Mouse (Mus musculus) stomach, embryonic 15.5 days (tissue): ENCODE data around the gene Fam107b. TPM values are rescaled to one million over a fixed set of nuclear protein-coding genes. Genes with fewer than 3 reads are reported as not detected.

Experiments used
- ATAC-seq: fragments of 200-750 bp; cut with Nextera tagmentation; 2 replicates; pipeline ENCODE4 v1.8.0; 2017; ENCODE audit warnings: low read depth, moderate number of reproducible peaks, moderate TSS enrichment; ENCODE audit not compliant: insufficient read depth, low FRiP score
- H3K27ac ChIP-seq: fragments of 300-500 bp; sonication (generic); 2 replicates; pipeline ENCODE4 v1.5.1; 2015; ENCODE audit warnings: mild to moderate bottlenecking, inconsistent platforms
- H3K27me3 ChIP-seq: fragments of 300-500 bp; sonication (generic); replicated peaks from 2 replicates; pipeline ENCODE4 v1.6.1; 2015; ENCODE audit warnings: inconsistent platforms
- H3K36me3 ChIP-seq: fragments of 300-500 bp; sonication (generic); 2 replicates; pipeline ENCODE4 v1.6.1; 2015; ENCODE audit warnings: inconsistent platforms
- H3K4me1 ChIP-seq: fragments of 300-500 bp; sonication (generic); 2 replicates; pipeline ENCODE4 v1.6.1; 2015; ENCODE audit warnings: inconsistent platforms
- H3K4me2 ChIP-seq: fragments of 300-500 bp; sonication (generic); 2 replicates; pipeline ENCODE4 v1.6.1; 2015; ENCODE audit warnings: mild to moderate bottlenecking, inconsistent platforms
- H3K4me3 ChIP-seq: fragments of 300-500 bp; sonication (generic); replicated peaks from 2 replicates; pipeline ENCODE4 v1.5.1; 2015; ENCODE audit warnings: inconsistent platforms
- H3K9ac ChIP-seq: fragments of 300-500 bp; sonication (generic); 2 replicates; pipeline ENCODE4 v1.6.1; 2015; ENCODE audit warnings: inconsistent platforms
- H3K9me3 ChIP-seq: fragments of 300-500 bp; sonication (generic); 2 replicates; pipeline ENCODE4 v1.6.1; 2016; ENCODE audit warnings: inconsistent platforms
- WGBS: fragments of 180-500 bp; shearing (Covaris S2); methylation state at CpG from one replicate; pipeline ENCODE4 v1.1.7; 2015; 5-methylcytosine and 5-hydroxymethylcytosine counted together
- polyA plus RNA-seq: library from polyadenylated mRNA; unstranded; fragments of >200 nt; fragmentation: Nextera tagmentation; extraction: Ambion mirVana; gene quantifications from 2 replicates; pipeline ENCODE4 v1.2.1, GENCODE M21; 2015

The Fam107b gene
- polyA plus RNA-seq, 1 experiment from 2014 or later: 36.4 TPM

GRCm38 (mm10) chr2:3738734-3739133 lies 168.4 kb downstream of the Fam107b start:
- ATAC-seq: no peak
- no peaks in the 10 kb centered on the region for H3K36me3 ChIP-seq
- 75% methylated on average over 12 of the region's 12 CpGs for WGBS
- no peaks in the 10 kb centered on the region for H3K27me3 ChIP-seq
- no peaks in the 10 kb centered on the region for H3K9me3 ChIP-seq
- H3K4me2 ChIP-seq: no peak overlapping the region
- H3K4me3 ChIP-seq: no peak overlapping the region
- no peak overlapping the region for H3K27ac ChIP-seq
- H3K4me1 ChIP-seq: peaks cover 17% of the 10 kb centered on the region
- no peak overlapping the region for H3K9ac ChIP-seq

- Histone ChIP-seq H3K4me3 (no peak overlapping the region), H3K27ac (no peak overlapping the region), H3K4me1 (peaks cover 17% of the 10 kb centered on the region), H3K9me3 (no peaks in the 10 kb centered on the region), H3K9ac (no peak overlapping the region), H3K4me2 (no peak overlapping the region), H3K27me3 (no peaks in the 10 kb centered on the region), H3K36me3 (no peaks in the 10 kb centered on the region)
- no peak for ATAC-seq
- 79% methylated on average over 7 of the region's 7 CpGs for WGBS
Measured at GRCm38 (mm10) chr2:3739351-3739961, 169.2 kb downstream of the Fam107b start.

GRCm38 (mm10) chr2:3740256-3740655 lies 170.0 kb downstream of the Fam107b start:
- no peak overlapping the region for H3K9ac ChIP-seq
- no peaks in the 10 kb centered on the region for H3K27me3 ChIP-seq
- no peak for ATAC-seq
- H3K4me1 ChIP-seq: peaks cover 21% of the 10 kb centered on the region
- no peak overlapping the region for H3K4me3 ChIP-seq
- H3K36me3 ChIP-seq: no peaks in the 10 kb centered on the region
- 78% methylated on average over 3 of the region's 3 CpGs for WGBS
- no peaks in the 10 kb centered on the region for H3K9me3 ChIP-seq
- H3K4me2 ChIP-seq: no peak overlapping the region
- no peak overlapping the region for H3K27ac ChIP-seq

- no peak overlapping the region for H3K4me3 ChIP-seq
- no peak overlapping the region for H3K9ac ChIP-seq
- H3K9me3 ChIP-seq: no peaks in the 10 kb centered on the region
- H3K27me3 ChIP-seq: no peaks in the 10 kb centered on the region
- no peak overlapping the region for H3K4me2 ChIP-seq
- H3K36me3 ChIP-seq: no peaks in the 10 kb centered on the region
- no peak for ATAC-seq
- 86% methylated on average over 4 of the region's 4 CpGs for WGBS
- H3K27ac ChIP-seq: no peak overlapping the region
- H3K4me1 ChIP-seq: peaks cover 21% of the 10 kb centered on the region
Measured at GRCm38 (mm10) chr2:3740670-3741069, 170.4 kb downstream of the Fam107b start.

- Histone ChIP-seq H3K36me3 (no peaks in the 10 kb centered on the region), H3K4me2 (no peak overlapping the region), H3K4me1 (peaks cover 15% of the 10 kb centered on the region), H3K27me3 (no peaks in the 10 kb centered on the region), H3K4me3 (no peak overlapping the region), H3K9me3 (no peaks in the 10 kb centered on the region), H3K27ac (no peak overlapping the region), H3K9ac (no peak overlapping the region)
- ATAC-seq: no peak
- 85% methylated on average over 6 of the region's 6 CpGs for WGBS
Measured at GRCm38 (mm10) chr2:3742519-3742918, 172.2 kb downstream of the Fam107b start.

GRCm38 (mm10) chr2:3745041-3745440 lies 174.8 kb downstream of the Fam107b start:
- H3K4me1 ChIP-seq: peaks cover 25% of the 10 kb centered on the region
- H3K27me3 ChIP-seq: no peaks in the 10 kb centered on the region
- no peaks in the 10 kb centered on the region for H3K36me3 ChIP-seq
- no peak overlapping the region for H3K27ac ChIP-seq
- no peak overlapping the region for H3K4me2 ChIP-seq
- ATAC-seq: no peak
- no peak overlapping the region for H3K9ac ChIP-seq
- 73% methylated on average over 3 of the region's 3 CpGs for WGBS
- no peaks in the 10 kb centered on the region for H3K9me3 ChIP-seq
- H3K4me3 ChIP-seq: no peak overlapping the region

GRCm38 (mm10) chr2:3745910-3746606 lies 175.8 kb downstream of the Fam107b start:
- Histone ChIP-seq H3K4me2 (no peak overlapping the region), H3K27ac (peak overlapping the region; percentile 26; the same call in 1 of the 2 replicates), H3K9me3 (no peaks in the 10 kb centered on the region), H3K4me1 (peaks cover 24% of the 10 kb centered on the region), H3K4me3 (no peak overlapping the region), H3K27me3 (no peaks in the 10 kb centered on the region), H3K9ac (no peak overlapping the region; the same call in 1 of the 2 replicates), H3K36me3 (no peaks in the 10 kb centered on the region)
- WGBS: 72% methylated on average over 13 of the region's 13 CpGs
- no peak; the same call in 1 of the 2 replicates for ATAC-seq

GRCm38 (mm10) chr2:3748714-3749503 lies 178.6 kb downstream of the Fam107b start:
- H3K36me3 ChIP-seq: no peaks in the 10 kb centered on the region
- no peaks in the 10 kb centered on the region for H3K27me3 ChIP-seq
- H3K4me1 ChIP-seq: peaks cover 34% of the 10 kb centered on the region
- WGBS: 60% methylated on average over 12 of the region's 12 CpGs
- H3K27ac ChIP-seq: peak overlapping the region; percentile 75
- H3K9me3 ChIP-seq: no peaks in the 10 kb centered on the region
- H3K9ac ChIP-seq: no peak overlapping the region
- H3K4me3 ChIP-seq: peak overlapping the region; percentile 13
- H3K4me2 ChIP-seq: 0 out of 2 replicates have a peak overlapping the region, but pooled peaks have one; percentile 22
- ATAC-seq: peak; percentile 59

GRCm38 (mm10) chr2:3749504-3750024 lies 179.3 kb downstream of the Fam107b start:
- Histone ChIP-seq H3K4me3 (peak overlapping the region; percentile 13), H3K36me3 (no peaks in the 10 kb centered on the region), H3K4me1 (peaks cover 35% of the 10 kb centered on the region), H3K9ac (no peak overlapping the region), H3K27ac (peak overlapping the region; percentile 75), H3K4me2 (0 out of 2 replicates have a peak overlapping the region, but pooled peaks have one; percentile 22), H3K27me3 (no peaks in the 10 kb centered on the region), H3K9me3 (no peaks in the 10 kb centered on the region)
- peak; percentile 20; the same call in 1 of the 2 replicates for ATAC-seq
- WGBS: 47% methylated on average over 6 of the region's 6 CpGs

- Histone ChIP-seq H3K9me3 (no peaks in the 10 kb centered on the region), H3K27me3 (no peaks in the 10 kb centered on the region), H3K4me2 (no peak overlapping the region), H3K4me1 (peaks cover 31% of the 10 kb centered on the region), H3K27ac (no peak overlapping the region; the same call in 1 of the 2 replicates), H3K36me3 (no peaks in the 10 kb centered on the region), H3K4me3 (no peak overlapping the region), H3K9ac (no peak overlapping the region)
- 60% methylated on average over 9 of the region's 9 CpGs for WGBS
- no peak for ATAC-seq
Measured at GRCm38 (mm10) chr2:3750126-3750525, 179.8 kb downstream of the Fam107b start.

GRCm38 (mm10) chr2:3752365-3752764 lies 182.1 kb downstream of the Fam107b start:
- H3K36me3 ChIP-seq: no peaks in the 10 kb centered on the region
- H3K4me2 ChIP-seq: no peak overlapping the region
- H3K4me1 ChIP-seq: peaks cover 31% of the 10 kb centered on the region
- H3K27ac ChIP-seq: no peak overlapping the region; the same call in 1 of the 2 replicates
- no peaks in the 10 kb centered on the region for H3K27me3 ChIP-seq
- H3K9ac ChIP-seq: no peak overlapping the region
- 31% methylated on average over 7 of the region's 7 CpGs for WGBS
- no peak for ATAC-seq
- H3K4me3 ChIP-seq: no peak overlapping the region
- H3K9me3 ChIP-seq: no peaks in the 10 kb centered on the region
